Mouse (Mus musculus) spleen, postnatal 10 days (tissue): ENCODE results near the gene Cpeb3.

Experiments
- DNase-seq, 2 experiments: peaks; one replicate each; pipeline ENCODE4 v3.0.0; 2021 to 2022; ENCODE audit warnings: low spot score in 2 of 2

Cpeb3 gene

DNA sequence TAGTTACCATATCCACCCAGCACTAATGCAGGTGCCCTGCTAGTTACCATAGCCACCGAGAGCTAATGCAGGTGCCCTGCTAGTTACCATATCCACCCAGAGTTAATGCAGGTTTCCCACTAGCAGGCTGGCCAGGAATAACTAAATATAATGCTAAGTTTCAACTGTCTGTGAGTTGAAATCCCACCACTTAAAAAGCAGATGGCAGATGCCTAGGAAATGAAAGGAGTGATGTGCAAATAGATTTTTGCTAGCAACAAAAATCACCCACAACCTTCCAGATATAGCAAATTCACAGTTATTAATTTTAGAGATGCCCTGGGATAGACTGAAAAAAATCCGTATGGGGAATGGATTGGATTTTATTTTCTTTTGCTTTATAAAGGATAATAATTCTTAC, 176.0 kb downstream of the Cpeb3 start:
- DNase-seq, result no peak

DNA sequence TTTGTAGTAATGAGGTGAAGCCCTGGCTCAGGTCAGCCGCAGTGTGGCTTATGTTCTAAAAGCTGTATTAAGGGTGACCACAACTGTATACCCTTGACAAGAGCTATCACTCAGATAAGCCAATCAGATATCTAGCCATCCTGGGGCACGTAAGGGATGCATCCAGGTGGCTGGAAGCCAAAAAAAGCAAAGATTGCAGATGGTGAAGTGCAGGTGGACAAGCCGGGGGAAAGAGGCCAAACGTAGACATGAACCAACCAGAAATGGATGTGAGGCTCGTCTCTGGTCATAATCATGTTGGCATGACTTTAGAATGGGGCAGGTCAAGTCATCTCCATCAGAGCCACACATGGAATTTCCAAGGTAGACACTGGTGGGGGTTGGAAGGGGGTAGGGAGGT, 177.0 kb downstream of the Cpeb3 start:
- DNase-seq, result no peak

DNA sequence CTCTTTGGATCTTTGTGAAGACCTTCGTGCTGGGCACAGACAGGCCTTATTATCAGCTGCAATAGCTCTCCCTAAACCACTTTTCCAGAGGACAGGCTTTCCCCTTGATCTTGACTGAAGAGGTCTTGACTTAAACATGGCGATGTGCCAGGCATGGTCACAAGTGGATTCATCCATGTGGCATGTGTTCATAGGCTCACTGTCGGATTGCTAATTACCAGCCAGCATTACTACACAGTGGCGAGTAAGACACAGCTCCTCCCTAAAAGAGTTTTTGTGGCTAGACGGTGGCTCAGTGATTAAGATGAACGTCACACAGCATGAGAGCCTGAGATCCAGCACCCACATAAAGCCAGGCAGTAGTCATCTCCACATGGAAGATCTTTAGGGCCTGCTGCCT, 178.6 kb downstream of the Cpeb3 start:
- DNase-seq, result no peak

DNA sequence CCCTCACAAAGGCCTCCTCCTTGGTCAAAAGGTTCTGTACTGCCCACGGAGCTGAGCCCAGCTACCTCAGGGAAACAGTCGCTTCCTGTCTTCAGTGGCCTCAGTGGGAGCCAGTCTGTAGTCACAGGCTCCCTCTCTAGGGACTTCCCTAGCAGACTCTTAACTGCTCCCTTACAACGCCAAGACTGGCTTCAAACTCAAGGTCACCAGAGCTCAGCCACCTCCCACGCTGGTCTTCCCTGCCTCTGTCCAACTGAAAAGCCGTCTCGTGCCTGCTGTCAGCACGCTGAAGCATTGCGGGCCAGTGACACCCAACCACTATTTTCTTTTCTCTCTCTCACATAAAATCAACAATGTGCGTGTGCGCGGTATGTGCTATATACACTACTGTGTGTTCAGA, 182.0 kb downstream of the Cpeb3 start:
- DNase-seq, result no peak

DNA sequence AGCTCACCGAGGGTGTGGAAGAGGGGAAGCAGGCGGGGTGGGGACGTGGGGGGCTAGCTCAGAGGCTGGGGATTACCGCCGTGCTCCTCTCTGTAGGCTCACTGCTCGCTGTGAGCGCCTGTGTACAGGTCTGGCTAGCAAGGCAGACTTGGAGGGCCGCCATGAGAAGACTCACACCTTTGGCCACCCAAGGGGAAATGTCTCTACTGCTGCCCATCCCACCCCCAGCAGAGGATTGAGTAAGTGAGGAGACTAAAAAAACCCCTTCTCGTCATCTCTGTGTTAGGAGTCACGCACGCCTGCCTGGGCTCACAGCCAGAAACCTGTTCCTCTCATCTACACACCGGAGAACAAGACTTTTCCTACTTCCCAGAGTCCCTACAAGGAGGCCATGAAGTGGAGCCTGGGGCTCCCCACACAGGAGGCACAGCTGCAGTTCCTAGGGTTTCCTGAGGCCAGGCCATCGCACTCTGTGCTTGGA, 182.5 kb downstream of the Cpeb3 start:
- no peak for DNase-seq

DNA sequence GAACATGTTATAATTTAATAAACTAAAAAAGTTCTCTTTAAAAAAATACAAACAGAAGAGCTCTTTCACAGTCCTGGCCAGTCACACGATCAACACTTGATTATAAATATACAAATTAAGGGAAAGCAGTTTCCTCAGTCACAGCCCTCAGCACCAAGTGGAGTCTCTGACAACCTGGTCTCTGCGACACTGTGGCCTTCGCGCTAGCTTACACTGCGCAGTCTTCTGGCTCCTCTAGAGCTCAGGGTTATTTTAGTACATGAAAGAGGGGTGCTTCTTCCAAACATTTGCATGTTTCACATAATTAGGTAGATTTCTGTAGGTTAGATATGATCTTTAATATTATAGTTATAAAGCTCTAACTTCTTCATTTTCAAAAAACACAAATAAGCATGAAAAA, 186.3 kb downstream of the Cpeb3 start:
- DNase-seq, result no peak

DNA sequence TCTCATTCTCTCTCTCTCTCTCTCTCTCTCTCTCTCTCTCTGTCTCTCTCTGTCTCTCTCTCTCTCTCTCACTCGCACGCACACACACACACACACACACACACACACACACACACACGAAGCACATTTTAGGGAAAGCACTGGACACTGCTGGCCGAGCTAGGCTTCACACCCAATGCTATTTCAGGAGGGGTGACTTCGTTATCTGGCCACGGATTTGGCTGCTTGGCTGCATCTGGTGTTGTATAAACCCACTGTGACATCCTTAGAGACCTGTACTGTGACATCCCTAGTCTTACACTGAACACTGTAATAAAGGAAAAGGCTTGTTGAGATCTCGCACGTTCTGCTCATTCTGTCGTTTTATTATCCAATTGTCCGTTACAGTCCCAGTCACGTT, 187.4 kb downstream of the Cpeb3 start:
- DNase-seq, result no peak

DNA sequence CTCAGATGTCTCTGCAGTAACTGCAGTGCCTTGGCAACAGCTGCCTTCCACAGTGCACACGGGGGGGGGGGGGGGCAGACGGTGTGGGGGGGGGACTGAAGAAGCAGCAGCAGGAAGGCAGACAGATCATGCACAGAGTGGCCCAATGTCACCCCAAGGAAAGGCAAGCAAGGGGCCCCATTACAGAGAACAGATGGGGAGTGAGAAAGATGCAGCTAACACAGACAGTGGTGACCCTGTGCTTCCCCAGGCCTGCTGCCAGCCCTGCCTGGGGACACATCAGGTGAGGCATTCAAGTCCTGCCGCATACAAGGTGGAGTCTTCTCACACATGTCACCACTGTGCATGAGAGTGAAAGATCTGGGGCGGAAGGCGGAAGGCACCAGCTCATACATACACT, 187.9 kb downstream of the Cpeb3 start:
- DNase-seq, result no peak

DNA sequence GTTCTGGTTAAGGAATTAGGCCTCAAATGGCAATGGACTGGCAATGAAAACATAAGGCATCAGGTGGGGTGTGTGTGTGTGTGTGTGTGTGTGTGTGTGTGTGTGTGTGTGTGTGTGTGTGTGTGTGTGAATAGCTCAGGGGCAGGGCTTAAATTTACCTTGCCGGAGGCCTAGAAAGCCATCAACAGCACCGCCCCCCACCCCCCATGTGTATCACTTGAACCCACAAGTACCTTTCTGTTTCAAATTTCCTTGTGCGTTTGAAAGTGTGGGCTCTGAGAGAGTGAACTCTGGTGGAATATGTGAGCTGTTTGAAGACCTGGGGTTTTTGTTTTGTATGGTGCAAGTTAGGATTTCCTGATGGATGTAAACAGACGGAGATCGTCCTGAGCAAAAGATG, 189.5 kb downstream of the Cpeb3 start:
- DNase-seq, result no peak

DNA sequence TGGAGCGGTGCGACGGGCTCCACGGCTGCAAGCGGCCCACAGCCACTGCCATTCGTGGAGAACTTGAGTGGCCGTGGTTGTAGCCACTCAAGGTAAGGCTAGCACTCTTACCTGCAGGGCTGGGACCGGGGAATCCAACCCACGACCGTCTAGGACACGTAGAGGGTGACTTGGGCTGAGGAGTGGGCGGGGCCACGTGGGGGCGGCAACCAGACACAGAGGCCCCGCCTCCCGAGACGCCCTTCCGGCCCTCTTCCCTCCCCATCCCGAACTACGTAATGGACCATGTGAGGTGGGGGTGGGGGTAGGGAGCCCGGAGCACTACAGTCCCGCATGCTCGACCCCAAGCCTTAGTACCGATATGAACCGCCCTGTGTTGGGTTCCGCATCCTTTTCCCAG, 190.0 kb downstream of the Cpeb3 start:
- peak; percentile 21 to 78 for DNase-seq

DNA sequence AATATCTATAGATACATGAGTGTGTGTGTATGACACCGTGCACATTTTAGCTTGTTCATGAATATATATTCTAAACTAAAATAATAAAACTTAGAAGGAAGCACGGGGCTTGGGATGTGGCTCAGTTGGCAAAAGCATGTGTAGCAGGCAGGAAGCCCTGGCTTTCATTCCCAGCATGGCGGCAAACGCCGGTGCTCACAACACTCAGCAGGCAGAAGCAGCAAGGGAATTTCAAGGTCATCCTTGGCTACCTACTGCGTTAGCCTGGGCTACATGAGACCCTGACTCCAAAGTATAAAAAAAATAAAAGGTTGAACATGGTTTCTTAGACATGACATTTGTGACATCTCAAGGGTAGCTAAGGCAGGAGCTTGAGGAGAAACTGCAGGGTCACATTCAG, 191.5 kb downstream of the Cpeb3 start:
- DNase-seq, result no peak

DNA sequence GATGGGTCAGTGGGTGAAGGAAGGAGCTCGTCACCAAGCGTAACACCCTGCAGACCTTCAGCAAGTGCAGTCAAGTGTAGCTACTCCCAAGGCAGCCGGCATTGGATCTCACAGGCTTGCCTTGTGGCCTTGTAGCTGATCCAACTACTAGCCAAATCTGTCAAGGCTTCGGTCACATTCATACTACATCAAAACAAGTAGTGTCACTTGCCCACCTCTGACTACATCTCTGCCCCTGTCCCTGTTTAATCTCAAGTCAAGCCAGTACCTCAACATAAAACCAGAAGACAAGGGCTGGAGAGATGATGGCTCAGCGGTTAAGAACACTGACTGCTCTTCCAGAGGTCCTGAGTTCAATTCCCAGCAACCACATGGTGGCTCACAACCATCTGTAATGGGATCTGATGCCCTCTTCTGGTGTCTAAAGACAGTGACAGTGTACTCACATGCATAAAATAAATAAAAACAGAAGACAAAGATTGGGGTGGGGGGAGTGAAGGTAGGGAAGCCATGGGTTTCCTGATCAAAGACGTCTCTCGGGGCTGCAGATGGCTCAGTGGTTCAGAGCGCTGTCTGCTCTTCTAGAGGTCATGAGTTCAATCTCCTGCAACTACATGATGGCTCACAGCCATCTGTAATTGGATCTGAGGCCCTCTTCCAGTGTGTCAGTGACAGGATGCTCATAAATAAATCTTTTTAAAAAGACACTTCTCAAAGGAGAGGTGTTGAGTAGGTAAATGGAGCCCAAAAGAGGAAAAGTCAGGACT, 194.0 kb downstream of the Cpeb3 start:
- no peak for DNase-seq

DNA sequence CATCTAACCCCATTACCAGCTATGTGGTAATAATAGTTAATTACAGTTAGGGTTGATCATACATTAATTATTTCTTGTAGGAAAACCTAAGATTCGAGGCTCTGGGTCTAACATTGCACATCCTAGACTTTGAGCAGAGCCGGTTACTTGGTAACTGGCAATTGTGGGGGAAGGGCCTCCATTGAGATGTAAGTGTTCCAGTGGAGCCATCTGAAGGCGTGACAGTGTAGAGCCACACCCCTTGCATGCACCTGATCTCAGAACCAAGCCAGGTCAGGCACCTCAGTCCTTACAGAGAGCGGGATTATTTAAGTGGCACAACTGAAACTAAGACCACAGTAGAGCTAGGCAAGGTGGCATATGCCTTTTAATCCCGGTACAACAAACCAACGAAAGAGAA, 194.9 kb downstream of the Cpeb3 start:
- no peak for DNase-seq

DNA sequence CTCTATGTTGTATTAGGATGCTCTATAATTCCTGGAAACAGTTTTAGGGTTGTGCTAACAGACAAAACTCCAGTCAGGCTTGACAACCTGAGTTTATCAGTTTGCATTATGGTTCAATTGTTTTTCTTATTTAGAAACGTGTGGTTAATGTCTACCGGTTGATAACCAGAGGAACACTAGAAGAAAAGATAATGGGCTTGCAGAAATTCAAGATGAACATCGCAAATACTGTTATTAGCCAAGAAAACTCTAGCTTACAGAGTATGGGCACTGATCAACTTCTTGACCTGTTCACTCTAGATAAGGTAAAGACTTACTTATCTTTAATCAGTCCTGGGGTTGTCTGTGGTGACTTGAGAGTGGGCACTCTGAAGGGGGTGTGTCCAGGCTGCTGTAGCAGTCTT, 198.5 kb downstream of the Cpeb3 start:
- DNase-seq, result no peak

DNA sequence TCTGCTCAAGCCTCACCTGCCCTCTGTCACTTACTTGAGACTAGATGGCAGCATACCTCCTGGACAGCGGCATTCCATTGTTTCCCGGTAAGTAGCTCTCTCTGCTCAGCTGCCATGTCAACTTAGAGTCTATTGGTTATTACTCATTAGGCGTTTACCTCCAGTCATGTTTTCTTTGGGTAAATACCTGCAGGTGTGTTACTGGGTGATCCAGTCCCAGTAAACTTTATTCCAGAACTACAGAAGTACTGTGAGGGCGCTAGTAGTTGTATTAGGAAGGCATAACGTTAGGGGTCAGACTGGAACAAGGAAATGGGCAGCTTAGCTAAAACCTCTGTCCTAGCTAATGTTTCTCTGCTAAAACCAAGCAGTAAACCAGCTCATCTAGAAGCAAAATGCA, 203.8 kb downstream of the Cpeb3 start:
- DNase-seq, result no peak
